Mouse (Mus musculus) liver, embryonic 14.5 days (tissue): ENCODE measurements around the gene Zmynd11. TPM values are rescaled to one million over a fixed set of nuclear protein-coding genes. Genes with fewer than 3 reads are reported as not detected.

Source experiments
- ATAC-seq: fragments of 200-750 bp; cut with Nextera tagmentation; 2 replicates; pipeline ENCODE4 v1.8.0; 2017; ENCODE audit warnings: moderate number of reproducible peaks, mild to moderate bottlenecking, moderate library complexity; ENCODE audit not compliant: insufficient read depth
- DNase-seq, 3 experiments: peaks; one replicate each; pipeline ENCODE4 v3.0.0-alpha.2; 2012 to 2013; ENCODE audit warnings: low read depth in 3 of 3, low spot score in 3 of 3
- H3K27ac ChIP-seq: fragments of 300-500 bp; sonication (generic); 2 replicates; pipeline ENCODE4 v1.5.1; 2014; ENCODE audit warnings: moderate library complexity, mild to moderate bottlenecking, control low read depth, inconsistent platforms
- H3K27me3 ChIP-seq: fragments of 300-500 bp; sonication (generic); 2 replicates; pipeline ENCODE4 v1.6.1; 2014; ENCODE audit warnings: mild to moderate bottlenecking, low read length, moderate library complexity; ENCODE audit not compliant: control insufficient read depth, insufficient read depth
- H3K36me3 ChIP-seq: fragments of 300-500 bp; sonication (generic); replicated peaks from 2 replicates; pipeline ENCODE4 v1.6.1; 2014; ENCODE audit warnings: low read depth; ENCODE audit not compliant: control insufficient read depth, insufficient read depth
- H3K4me1 ChIP-seq, 2 experiments: fragments of 200-500 bp in 1 of 2; fragments of 300-500 bp in 1 of 2; sonication (generic) in 1 of 2; replicated peaks; 2 replicates each; pipeline ENCODE4 v1.6.1; 2012 to 2014; ENCODE audit warnings: antibody characterized with exemption in 1 of 2, inconsistent platforms in 1 of 2, low read length in 1 of 2; ENCODE audit not compliant: control insufficient read depth in 2 of 2, insufficient read depth in 2 of 2
- H3K4me2 ChIP-seq: fragments of 300-500 bp; sonication (generic); 2 replicates; pipeline ENCODE4 v1.6.1; 2014; ENCODE audit warnings: low read depth, mild to moderate bottlenecking, control low read depth, moderate library complexity
- H3K4me3 ChIP-seq, 2 experiments: fragments of 200-500 bp in 1 of 2; fragments of 300-500 bp in 1 of 2; sonication (generic) in 1 of 2; 2 replicates each; pipeline ENCODE4 v1.5.1; 2012 to 2014; ENCODE audit warnings: low read depth in 2 of 2, low read length in 2 of 2, mild to moderate bottlenecking in 2 of 2, control low read depth in 1 of 2, inconsistent platforms in 1 of 2, moderate library complexity in 1 of 2; ENCODE audit not compliant: insufficient read depth in 1 of 2
- H3K9ac ChIP-seq: fragments of 300-500 bp; sonication (generic); replicated peaks from 2 replicates; pipeline ENCODE4 v1.6.1; 2014; ENCODE audit warnings: mild to moderate bottlenecking, control low read depth, moderate library complexity
- H3K9me3 ChIP-seq: fragments of 300-500 bp; sonication (generic); 2 replicates; pipeline ENCODE4 v1.6.1; 2016; ENCODE audit warnings: low read length, mixed read lengths; ENCODE audit not compliant: control insufficient read depth
- CTCF ChIP-seq: IDR thresholded peaks from 2 replicates; pipeline ENCODE4 v1.5.1; 2016; ENCODE audit warnings: antibody characterized with exemption, low read depth, control low read depth
- EP300 ChIP-seq: IDR thresholded peaks from 2 replicates; pipeline ENCODE4 v1.6.1; 2016; ENCODE audit warnings: antibody characterized with exemption, low read depth
- WGBS: fragments of 180-500 bp; shearing (Covaris S2); extraction: QIAGEN DNeasy Blood & Tissue Kit; methylation state at CpG from one replicate; pipeline ENCODE4 v1.1.7; 2014; ENCODE audit not compliant: insufficient replicate concordance; 5-methylcytosine and 5-hydroxymethylcytosine counted together
- polyA plus RNA-seq, 2 experiments: library from polyadenylated mRNA; depleted of rRNA in 1 of 2; stranded (reverse) in 1 of 2; unstranded in 1 of 2; fragments of >200 nt; fragmentation: Nextera tagmentation in 1 of 2; extraction: Ambion mirVana in 1 of 2; gene quantifications; 2 replicates each; pipeline versions ENCODE4 v1.2.1 to v1.2.3; 2012 to 2014

The Zmynd11 gene
- polyA plus RNA-seq, 2 experiments, result 17.7 to 21.2 TPM

- Histone ChIP-seq H3K27me3 (no peaks in the 10 kb centered on the region), H3K27ac (no peak overlapping the region), H3K4me1 (peaks cover 0 to 3% of the 10 kb centered on the region in 2 experiments; a peak in 1 of 4 replicates), H3K4me3 (no peak overlapping the region), H3K4me2 (no peak overlapping the region), H3K9ac (no peak overlapping the region), H3K9me3 (no peaks in the 10 kb centered on the region), H3K36me3 (no peaks in the 10 kb centered on the region; the same call in 1 of the 2 replicates)
- WGBS, result 80% methylated on average over 8 of the region's 8 CpGs
- DNase-seq (no peak), ATAC-seq (no peak)
- no peak for TF ChIP-seq EP300
- no peak for TF ChIP-seq CTCF
Observed at GRCm38 (mm10) chr13:9706720-9707119, 58.4 kb downstream of the Zmynd11 start.

GRCm38 (mm10) chr13:9702615-9703235, 62.4 kb downstream of the Zmynd11 start:
- no peaks in the 10 kb centered on the region for H3K27me3 ChIP-seq
- no peak overlapping the region for H3K4me2 ChIP-seq
- DNase-seq, result peak in 2 of 3 experiments; percentile 15 to 25
- peak; percentile 75 for ATAC-seq
- no peak overlapping the region for H3K4me3 ChIP-seq
- WGBS, result 60% methylated on average over 12 of the region's 12 CpGs
- H3K9ac ChIP-seq, result no peak overlapping the region
- H3K36me3 ChIP-seq, result no peaks in the 10 kb centered on the region; the same call in 1 of the 2 replicates
- TF ChIP-seq CTCF, result no peak
- no peak for TF ChIP-seq EP300
- no peak overlapping the region for H3K27ac ChIP-seq
- H3K4me1 ChIP-seq, result peaks cover 0 to 3% of the 10 kb centered on the region in 2 experiments; a peak in 1 of 4 replicates
- H3K9me3 ChIP-seq, result no peaks in the 10 kb centered on the region

- Histone ChIP-seq H3K27ac (no peak overlapping the region), H3K9me3 (no peaks in the 10 kb centered on the region), H3K4me2 (no peak overlapping the region), H3K36me3 (peaks cover 4% of the 10 kb centered on the region), H3K9ac (no peak overlapping the region), H3K27me3 (no peaks in the 10 kb centered on the region), H3K4me3 (no peak overlapping the region), H3K4me1 (peaks cover 0 to 3% of the 10 kb centered on the region in 2 experiments; a peak in 1 of 4 replicates)
- WGBS, result 78% methylated on average over 4 of the region's 4 CpGs
- TF ChIP-seq EP300, result no peak
- no peak for TF ChIP-seq CTCF
- DNase-seq, result no peak
- no peak for ATAC-seq
Observed at GRCm38 (mm10) chr13:9697340-9697739, 67.8 kb downstream of the Zmynd11 start.

GRCm38 (mm10) chr13:9695809-9696208, 69.3 kb downstream of the Zmynd11 start:
- no peaks in the 10 kb centered on the region for H3K9me3 ChIP-seq
- no peak for DNase-seq
- peaks cover 4% of the 10 kb centered on the region for H3K36me3 ChIP-seq
- no peak for TF ChIP-seq CTCF
- TF ChIP-seq EP300, result no peak
- ATAC-seq, result no peak
- H3K4me2 ChIP-seq, result no peak overlapping the region
- no peak overlapping the region for H3K27ac ChIP-seq
- H3K27me3 ChIP-seq, result no peaks in the 10 kb centered on the region
- H3K4me3 ChIP-seq, result no peak overlapping the region
- no peaks in the 10 kb centered on the region for H3K4me1 ChIP-seq
- H3K9ac ChIP-seq, result no peak overlapping the region

- Histone ChIP-seq H3K4me2 (no peak overlapping the region), H3K4me1 (no peaks in the 10 kb centered on the region), H3K4me3 (no peak overlapping the region), H3K27ac (no peak overlapping the region), H3K9me3 (no peaks in the 10 kb centered on the region), H3K36me3 (peaks cover 5% of the 10 kb centered on the region), H3K9ac (no peak overlapping the region), H3K27me3 (no peaks in the 10 kb centered on the region)
- WGBS, result 87% methylated on average over 4 of the region's 4 CpGs
- DNase-seq, result no peak
- TF ChIP-seq CTCF (no peak), EP300 (no peak)
- no peak for ATAC-seq
Observed at GRCm38 (mm10) chr13:9695403-9695802, 69.7 kb downstream of the Zmynd11 start.
